Mouse (Mus musculus) embryonic fibroblast, embryonic 13.5 days (primary cell): ENCODE results near the gene Zfp791.

ENCODE experiments used
- CTCF ChIP-seq: IDR thresholded peaks from 2 replicates; pipeline ENCODE4 v1.5.1; 2011; ENCODE audit warnings: mild to moderate bottlenecking, control low read depth, low read length, moderate library complexity, borderline replicate concordance; ENCODE audit not compliant: insufficient read depth
- POLR2A ChIP-seq: IDR thresholded peaks from 2 replicates; pipeline ENCODE4 v1.6.1; 2011; ENCODE audit warnings: low read depth, mild to moderate bottlenecking, control low read depth, low read length, moderate library complexity

DNA sequence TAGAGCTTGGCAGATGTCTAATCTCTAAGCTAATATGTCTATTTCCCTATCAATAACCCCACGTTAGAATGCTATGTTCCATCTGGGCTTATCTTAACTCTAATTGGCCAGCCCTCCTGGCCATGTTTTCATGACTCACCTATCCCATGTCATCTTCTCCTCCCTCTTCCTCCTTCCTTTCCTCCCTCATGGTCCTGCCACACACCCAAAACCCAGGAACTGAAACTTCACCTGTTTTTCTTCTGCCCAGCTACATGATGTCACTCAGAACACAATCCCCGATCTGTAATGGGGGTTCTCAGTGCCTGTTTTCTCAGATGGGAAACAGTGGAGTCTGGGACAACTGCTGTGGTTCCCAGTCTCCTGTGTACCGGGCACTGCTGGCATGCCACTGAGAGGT lies 28.7 kb upstream of the Zfp791 start, which contains the start of gene Cks1brt:
- no peak for TF ChIP-seq CTCF
- no peak for TF ChIP-seq POLR2A
